Mouse (Mus musculus) brain, embryonic 14.5 days (tissue): ENCODE data around the gene Pde10a.

Experiments used
- CTCF ChIP-seq: fragments of 200-500 bp; IDR thresholded peaks from 2 replicates; pipeline ENCODE4 v1.5.1; 2012; ENCODE audit warnings: inconsistent platforms, mild to moderate bottlenecking, moderate library complexity, borderline replicate concordance; ENCODE audit not compliant: insufficient read depth, insufficient read length; ENCODE audit errors: extremely low read depth
- POLR2A ChIP-seq: fragments of 200-500 bp; IDR thresholded peaks from 2 replicates; pipeline ENCODE4 v1.6.1; 2012; ENCODE audit warnings: mild to moderate bottlenecking, inconsistent platforms, borderline replicate concordance; ENCODE audit not compliant: poor library complexity, insufficient read depth, insufficient read length, severe bottlenecking; ENCODE audit errors: extremely low read depth

DNA sequence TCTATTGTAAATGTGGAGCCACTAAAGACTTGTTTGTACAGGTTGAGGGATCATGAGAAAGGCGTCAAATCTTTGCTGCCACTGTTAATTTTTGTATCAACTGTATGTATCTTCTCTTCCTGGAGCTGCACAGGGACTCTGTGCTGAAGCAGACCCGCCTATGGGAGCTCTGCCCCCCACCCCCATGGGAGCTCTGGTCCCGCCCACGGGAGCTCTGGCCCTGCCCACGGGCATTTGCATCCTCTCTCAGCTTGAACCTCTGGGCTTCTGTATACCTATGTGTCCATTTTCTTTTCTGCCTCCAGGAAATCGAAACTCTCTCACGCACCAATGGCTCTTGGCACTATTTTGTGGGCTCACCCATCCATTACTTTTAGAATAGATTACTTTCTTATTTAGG, 203.5 kb downstream of the Pde10a start:
- TF ChIP-seq CTCF = no peak
- no peak for TF ChIP-seq POLR2A
